Mouse (Mus musculus): ENCODE results near the gene Ang5. TPM values are rescaled to one million over a fixed set of nuclear protein-coding genes. Genes with fewer than 3 reads are reported as not detected.

The Ang5 gene
- not detected in 2 replicates for polyA plus RNA-seq (2012; rRNA removed)

GRCm38 (mm10) chr14:43956769-43957168 is at the start of gene Ang5:
Ang5 (plus strand) TSS chr14:43957069.

DNA sequence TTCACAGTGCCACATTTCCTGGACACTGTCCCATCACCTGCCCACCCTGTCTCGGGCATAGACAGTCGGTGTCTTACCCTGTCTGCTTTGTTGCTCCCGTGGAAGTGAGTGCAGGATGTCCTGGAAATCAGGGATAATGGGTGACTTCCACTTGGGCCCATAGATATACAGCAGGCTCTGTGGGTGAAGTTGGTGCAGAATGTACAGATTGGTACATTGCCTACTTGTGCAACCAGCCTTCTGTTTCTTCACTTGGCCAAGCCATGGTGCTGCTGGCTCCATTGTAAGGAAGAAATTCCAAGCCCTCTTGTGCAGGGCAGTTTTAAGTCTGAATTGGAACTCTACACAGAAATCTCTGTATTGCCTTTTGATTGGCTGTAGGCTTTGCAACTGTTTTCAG is 33.4 kb upstream of the Ang5 start, which contains the start of gene Ear10:
TSS of gene Ear10 (minus strand) at position 101 of the 400 bp plus-strand sequence.

GRCm38 (mm10) chr14:43924688-43925403 is 32.0 kb upstream of the Ang5 start, which contains the start of gene Gm8113:
Gm8113 (plus strand) TSS chr14:43925390.

GRCm38 (mm10) chr14:44002169-44002568 is 45.3 kb downstream of the Ang5 start, which contains the start of gene Ang6:
Ang6 (minus strand) TSS chr14:44002269.

Other genes with a start within 250 kb of the Ang5 start
- gene Gm16506, start 229.6 kb upstream of the Ang5 start, polyA plus RNA-seq (2012; rRNA removed): not detected in 2 replicates
- gene Gm6526, start 209.2 kb upstream of the Ang5 start, polyA plus RNA-seq (2012; rRNA removed): not detected in 2 replicates
- not detected in 2 replicates for gene Gm8180, start 172.3 kb upstream of the Ang5 start, polyA plus RNA-seq (2012; rRNA removed)
- not detected in 2 replicates for gene Ear1, start 81.6 kb upstream of the Ang5 start, polyA plus RNA-seq (2012; rRNA removed)
- not detected in 2 replicates for gene Ear10, start 33.5 kb upstream of the Ang5 start, polyA plus RNA-seq (2012; rRNA removed)
- gene Gm8113, start 31.7 kb upstream of the Ang5 start, polyA plus RNA-seq (2012; rRNA removed): 5.3 and 5.9 TPM in 2 replicates
- not detected in 2 replicates for gene Ang6, start 45.2 kb downstream of the Ang5 start, polyA plus RNA-seq (2012; rRNA removed)
- gene Ear2, start 145.6 kb downstream of the Ang5 start, polyA plus RNA-seq (2012; rRNA removed): 8.8 and 9.3 TPM in 2 replicates
- not detected in 2 replicates for gene Gm3327, start 166.8 kb downstream of the Ang5 start, polyA plus RNA-seq (2012; rRNA removed)
- gene Gm8212, start 240.6 kb downstream of the Ang5 start, polyA plus RNA-seq (2012; rRNA removed): not detected in 2 replicates